Mouse (Mus musculus) adrenal gland, postnatal 4 days (tissue): ENCODE data around the gene Htr1a. TPM values are rescaled to one million over a fixed set of nuclear protein-coding genes. Genes with fewer than 3 reads are reported as not detected.
A peak's percentile ranks its signal among the peaks of the same experiment; 100 is the strongest.

Experiments
- DNase-seq, 2 experiments: peaks; one replicate each; pipeline ENCODE4 v3.0.0; 2021 to 2022; ENCODE audit warnings: low spot score in 2 of 2, mixed read lengths in 2 of 2
- long read RNA-seq, 2 experiments: library from polyadenylated mRNA; stranded (forward); transcript quantifications; one replicate each; pipeline ENCODE4 v2.0.0; 2021
- total RNA-seq, 2 experiments: library from RNA; stranded (reverse); gene quantifications; 2 replicates each; pipeline ENCODE4 v1.2.3; 2021

The Htr1a gene
- under 1 TPM in 1 of 2 experiments, not detected in 1; 0.06 TPM for total RNA-seq
- long read RNA-seq, experiment 1 = 0 reads
- long read RNA-seq, experiment 2 = 0 reads

GRCm38 (mm10) chr13:105443339-105443738, at the start of gene Htr1a:
TSS of gene Htr1a (plus strand) at chr13:105443639.
- no peak for DNase-seq

GRCm38 (mm10) chr13:105411535-105412326, 31.7 kb upstream of the Htr1a start:
- no peak for DNase-seq

- no peak for DNase-seq
Measured at GRCm38 (mm10) chr13:105412327-105412722, 31.1 kb upstream of the Htr1a start.

- no peak for DNase-seq
Measured at GRCm38 (mm10) chr13:105433141-105433540, 10.3 kb upstream of the Htr1a start.

- DNase-seq = no peak
Measured at GRCm38 (mm10) chr13:105433630-105434029, 9.8 kb upstream of the Htr1a start.

- peak; percentile 6 to 23 for DNase-seq
Measured at GRCm38 (mm10) chr13:105442576-105442975, 863 bp upstream of the Htr1a start.

- DNase-seq = no peak
Measured at GRCm38 (mm10) chr13:105443871-105444237, 415 bp downstream of the Htr1a start.

GRCm38 (mm10) chr13:105444238-105444894, 927 bp downstream of the Htr1a start:
- DNase-seq = no peak

- no peak for DNase-seq
Measured at GRCm38 (mm10) chr13:105444895-105445281, 1.4 kb downstream of the Htr1a start.

GRCm38 (mm10) chr13:105446239-105446638, 2.8 kb downstream of the Htr1a start:
- no peak for DNase-seq

- DNase-seq = no peak
Measured at GRCm38 (mm10) chr13:105447695-105448094, 4.3 kb downstream of the Htr1a start.

GRCm38 (mm10) chr13:105451536-105451935, 8.1 kb downstream of the Htr1a start:
- DNase-seq = no peak

Other genes starting within 250 kb of the Htr1a start
- gene Rnf180, start 148.8 kb upstream of the Htr1a start, total RNA-seq = 10 to 100 TPM; 15.7 to 16.4 TPM